Mouse (Mus musculus): ENCODE measurements around the gene Cep152. TPM values are rescaled to one million over a fixed set of nuclear protein-coding genes. Genes with fewer than 3 reads are reported as not detected.

Gene Cep152
- polyA plus RNA-seq, 1 experiment from 2014 or later: 7.4 TPM

Other genes starting within 250 kb of the Cep152 start
- 0.18 and 0.22 TPM in 2 replicates for gene Gm9913, start 120.0 kb downstream of the Cep152 start, polyA plus RNA-seq (2015; fragmentation: Nextera tagmentation; extraction: Ambion mirVana)
- 15.2 and 15.5 TPM in 2 replicates for gene Fbn1, start 117.1 kb downstream of the Cep152 start, polyA plus RNA-seq (2015; fragmentation: Nextera tagmentation; extraction: Ambion mirVana)
- 91.8 and 99.5 TPM in 2 replicates for gene Eid1, start 48.0 kb upstream of the Cep152 start, polyA plus RNA-seq (2015; fragmentation: Nextera tagmentation; extraction: Ambion mirVana)
- gene Shc4, start 99.0 kb upstream of the Cep152 start, polyA plus RNA-seq (2015; fragmentation: Nextera tagmentation; extraction: Ambion mirVana): 1.1 and 1.6 TPM in 2 replicates
- 18.5 and 19.7 TPM in 2 replicates for gene Secisbp2l, start 157.8 kb upstream of the Cep152 start, polyA plus RNA-seq (2015; fragmentation: Nextera tagmentation; extraction: Ambion mirVana)
- 64.0 and 64.6 TPM in 2 replicates for gene Galk2, start 234.0 kb upstream of the Cep152 start, polyA plus RNA-seq (2015; fragmentation: Nextera tagmentation; extraction: Ambion mirVana)
- gene Cops2, start 234.0 kb upstream of the Cep152 start, polyA plus RNA-seq (2015; fragmentation: Nextera tagmentation; extraction: Ambion mirVana): 74.8 and 74.9 TPM in 2 replicates

Measured in kidney, embryonic 16.5 days (tissue).